Comparison of ENCODE assay signal across 17 mouse cellular contexts in genomic region chr14:71948701-71949100, GRCm38 (mm10).
A peak's percentile ranks its signal among the peaks of the same experiment; 100 is the strongest.
DNase-seq lines count a peak whose midpoint lies in the region; ATAC-seq lines count a peak whose summit lies in the region.
"Had no signal": no experiment of that assay in that cellular context is flagged by ENCODE, and none has a peak within 500 bp of the region (broad histone marks: within the 10 kb centered on the region; RNA-seq: fewer than 3 reads in every experiment).

No protein-coding gene starts in this region.

- peak; percentile 59 for DNase-seq in left cerebral cortex, postnatal 4 days
- no peak for DNase-seq in left cerebral cortex, postnatal 36 days (ENCODE audit: low spot score in 2 of 2)
- peak; percentile 15 to 24 for DNase-seq in cerebellum, adult 18-20 months
- DNase-seq in cerebellum, adult 9-11 months, result peak; percentile 33
- no peak for DNase-seq in right cerebral cortex, adult 18-20 months
- DNase-seq: adrenal gland, adult 2 months; adrenal gland, postnatal 36 days; B cell, adult 2 months; heart, postnatal 10 days; kidney, adult 18-20 months; kidney, postnatal 36 days; lung, embryonic 14.5 days; lung, postnatal 14 days; midbrain, embryonic 14.5 days had no signal

- no peak for ATAC-seq in CD4-positive, CD25-positive, alpha-beta regulatory T cell, adult 4 months
- ATAC-seq: activated CD4-positive, CD25-positive, alpha-beta regulatory T cell, adult 4 months; forebrain, embryonic 16.5 days had no signal

- intact Hi-C loops in left cerebral cortex, postnatal 4 days (cut with DNase I), result no loop called here
- intact Hi-C loops in left cerebral cortex, postnatal 36 days (cut with DNase I), result no loop called here

Comparison
In these comparisons a context has a peak if more than half of its experiments do, and no peak if none do; other contexts are left out.
1. DNase-seq: peak in left cerebral cortex, postnatal 4 days (single experiment), cerebellum, adult 18-20 months (2 of 2) and cerebellum, adult 9-11 months (single experiment); none in left cerebral cortex, postnatal 36 days (0 of 2) and right cerebral cortex, adult 18-20 months (single experiment).